Mouse (Mus musculus) midbrain, embryonic 14.5 days (tissue): Measurements from ENCODE around the gene Plk3. TPM values are rescaled to one million over a fixed set of nuclear protein-coding genes. Genes with fewer than 3 reads are reported as not detected.
"Not testable (repeated sequence)": the region's sequence is repeated elsewhere in the genome, so short reads cannot be mapped to it uniquely, and the experiment has no call there.

Experiments
- ATAC-seq: fragments of 200-750 bp; cut with Nextera tagmentation; 2 replicates; pipeline ENCODE4 v1.8.0; 2017; ENCODE audit warnings: moderate number of reproducible peaks, moderate library complexity; ENCODE audit not compliant: low FRiP score, low TSS enrichment
- DNase-seq: peaks from one replicate; pipeline ENCODE4 v3.0.0-alpha.2; 2015
- H3K27ac ChIP-seq: fragments of 300-500 bp; sonication (generic); replicated peaks from 2 replicates; pipeline ENCODE4 v1.5.1; 2014; ENCODE audit warnings: mild to moderate bottlenecking, low read depth, low read length, moderate library complexity
- H3K27me3 ChIP-seq: fragments of 300-500 bp; sonication (generic); 2 replicates; pipeline ENCODE4 v1.6.1; 2014; ENCODE audit warnings: low read length, control low read depth, mixed read lengths; ENCODE audit not compliant: control insufficient read depth, insufficient read depth
- H3K36me3 ChIP-seq: fragments of 300-500 bp; sonication (generic); 2 replicates; pipeline ENCODE4 v1.6.1; 2014; ENCODE audit warnings: low read length, control low read depth; ENCODE audit not compliant: control insufficient read depth, insufficient read depth
- H3K4me1 ChIP-seq: fragments of 300-500 bp; sonication (generic); 2 replicates; pipeline ENCODE4 v1.6.1; 2014; ENCODE audit warnings: mild to moderate bottlenecking, antibody characterized with exemption, low read length, control low read depth; ENCODE audit not compliant: control insufficient read depth, insufficient read depth
- H3K4me2 ChIP-seq: fragments of 300-500 bp; sonication (generic); 2 replicates; pipeline ENCODE4 v1.6.1; 2014; ENCODE audit warnings: mild to moderate bottlenecking, low read length, moderate library complexity
- H3K4me3 ChIP-seq: fragments of 300-500 bp; sonication (generic); replicated peaks from 2 replicates; pipeline ENCODE4 v1.5.1; 2014; ENCODE audit warnings: low read depth, low read length
- H3K9ac ChIP-seq: fragments of 300-500 bp; sonication (generic); replicated peaks from 2 replicates; pipeline ENCODE4 v1.6.1; 2014; ENCODE audit warnings: mild to moderate bottlenecking, low read length, moderate library complexity
- H3K9me3 ChIP-seq: fragments of 300-500 bp; sonication (generic); 2 replicates; pipeline ENCODE4 v1.6.1; 2016; ENCODE audit warnings: low read length, control low read depth, mixed read lengths; ENCODE audit not compliant: control insufficient read depth
- WGBS: fragments of 180-500 bp; shearing (Covaris S2); extraction: QIAGEN DNeasy Blood & Tissue Kit; methylation state at CpG from one replicate; pipeline ENCODE4 v1.1.7; 2014; 5-methylcytosine and 5-hydroxymethylcytosine counted together
- polyA plus RNA-seq: library from polyadenylated mRNA; unstranded; fragments of >200 nt; fragmentation: Nextera tagmentation; extraction: Ambion mirVana; gene quantifications from 2 replicates; pipeline ENCODE4 v1.2.1, GENCODE M21; 2014

Plk3 gene
- polyA plus RNA-seq: 15.7 and 17.5 TPM in 2 replicates

GRCm38 (mm10) chr4:117133817-117134600 lies at the start of gene Plk3:
TSS of gene Plk3 (minus strand) at chr4:117133963.
- no peaks in the 10 kb centered on the region for H3K27me3 ChIP-seq
- peak within 1 kb of the TSS; percentile 78 for H3K27ac ChIP-seq
- H3K4me2 ChIP-seq: peak within 1 kb of the TSS; percentile 86
- peak within 1 kb of the TSS; percentile 82 for H3K9ac ChIP-seq
- ATAC-seq (peak; percentile 90), DNase-seq (peak; percentile 99)
- peaks cover 18% of the 10 kb centered on the region for H3K4me1 ChIP-seq
- H3K36me3 ChIP-seq: peaks cover 11% of the 10 kb centered on the region; the same call in 1 of the 2 replicates
- H3K9me3 ChIP-seq: no peaks in the 10 kb centered on the region
- peak within 1 kb of the TSS; percentile 94 for H3K4me3 ChIP-seq
- 2% methylated on average over 47 of the region's 48 CpGs for WGBS

GRCm38 (mm10) chr4:117182759-117183096 lies 49.0 kb upstream of the Plk3 start:
- H3K9me3 ChIP-seq, H3K27me3 ChIP-seq, DNase-seq, H3K36me3 ChIP-seq: not testable (repeated sequence)
- Histone ChIP-seq H3K9ac (peak overlapping the region; percentile 51; the same call in 1 of the 2 replicates), H3K4me1 (peaks cover 15% of the 10 kb centered on the region), H3K27ac (0 out of 2 replicates have a peak overlapping the region, but pooled peaks have one; percentile 58), H3K4me3 (peak overlapping the region; percentile 38), H3K4me2 (peak overlapping the region; percentile 76)
- peak; percentile 46; the same call in 1 of the 2 replicates for ATAC-seq
- WGBS: 15% methylated on average over 9 of the region's 9 CpGs

DNA sequence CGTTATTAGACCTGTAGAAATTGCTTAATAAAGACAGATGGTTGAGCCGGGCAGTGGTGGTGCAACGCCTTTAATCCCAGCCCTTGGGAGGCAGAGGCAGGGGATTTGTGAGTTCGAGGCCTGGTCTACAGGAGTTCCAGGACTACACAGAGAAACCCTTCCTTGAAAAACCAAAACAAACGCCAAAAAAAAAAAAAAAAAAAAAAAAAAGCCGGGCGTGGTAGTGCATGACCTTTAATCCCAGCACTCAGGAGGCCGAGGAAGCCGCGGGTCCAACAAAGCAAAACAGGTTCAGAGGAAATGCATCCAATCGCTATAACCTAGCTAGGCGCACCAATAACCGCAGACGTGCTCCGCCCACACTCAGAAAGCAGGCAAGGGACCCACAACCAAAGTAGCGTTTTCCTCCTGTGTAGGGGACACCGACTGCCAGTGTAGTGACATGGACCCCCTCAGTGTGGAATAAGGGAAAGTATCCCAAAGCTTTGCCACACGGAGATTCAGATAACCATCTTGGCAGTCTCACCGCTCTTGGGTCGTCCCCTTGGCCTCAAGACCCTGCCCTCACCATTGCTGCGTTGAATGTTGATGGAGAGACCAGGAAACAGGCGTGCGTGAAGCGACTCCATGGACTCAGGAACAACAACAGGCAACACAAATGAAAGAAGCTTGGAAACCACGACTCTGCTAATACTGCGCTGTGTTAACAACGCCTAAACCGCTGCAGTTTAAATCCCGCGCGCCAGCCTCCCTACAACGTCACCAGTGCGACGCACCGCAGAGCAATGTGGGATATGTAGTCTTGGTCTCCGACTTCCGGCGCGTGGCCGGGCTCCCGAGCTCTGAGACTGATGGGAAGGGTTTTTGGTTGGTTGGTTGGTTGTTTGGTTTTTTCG lies 48.3 kb upstream of the Plk3 start, which contains the start of gene Kif2c:
Kif2c (minus strand) TSS at position 777 of the 896 bp plus-strand sequence.
- ATAC-seq (peak; percentile 96), DNase-seq (peak; percentile 97)
- H3K4me1 ChIP-seq: peaks cover 15% of the 10 kb centered on the region
- WGBS: under 1% methylated on average over 42 of the region's 42 CpGs
- peak within 1 kb of the TSS; percentile 38 for H3K4me3 ChIP-seq
- H3K27ac ChIP-seq: 0 out of 2 replicates have a peak within 1 kb of the TSS, but pooled peaks have one; percentile 58
- no peaks in the 10 kb centered on the region; the same call in 1 of the 2 replicates for H3K36me3 ChIP-seq
- H3K27me3 ChIP-seq: no peaks in the 10 kb centered on the region
- H3K4me2 ChIP-seq: peak within 1 kb of the TSS; percentile 76
- H3K9me3 ChIP-seq: no peaks in the 10 kb centered on the region
- peak within 1 kb of the TSS; percentile 51; the same call in 1 of the 2 replicates for H3K9ac ChIP-seq

- Histone ChIP-seq H3K27me3 (no peaks in the 10 kb centered on the region), H3K36me3 (peaks cover 31% of the 10 kb centered on the region), H3K4me2 (no peak overlapping the region), H3K9ac (no peak overlapping the region), H3K27ac (no peak overlapping the region), H3K4me1 (no peaks in the 10 kb centered on the region), H3K4me3 (no peak overlapping the region), H3K9me3 (no peaks in the 10 kb centered on the region)
- 94% methylated on average over 5 of the region's 5 CpGs for WGBS
- DNase-seq (no peak), ATAC-seq (no peak)
Measured at GRCm38 (mm10) chr4:117169936-117170335, 36.2 kb upstream of the Plk3 start.

DNA sequence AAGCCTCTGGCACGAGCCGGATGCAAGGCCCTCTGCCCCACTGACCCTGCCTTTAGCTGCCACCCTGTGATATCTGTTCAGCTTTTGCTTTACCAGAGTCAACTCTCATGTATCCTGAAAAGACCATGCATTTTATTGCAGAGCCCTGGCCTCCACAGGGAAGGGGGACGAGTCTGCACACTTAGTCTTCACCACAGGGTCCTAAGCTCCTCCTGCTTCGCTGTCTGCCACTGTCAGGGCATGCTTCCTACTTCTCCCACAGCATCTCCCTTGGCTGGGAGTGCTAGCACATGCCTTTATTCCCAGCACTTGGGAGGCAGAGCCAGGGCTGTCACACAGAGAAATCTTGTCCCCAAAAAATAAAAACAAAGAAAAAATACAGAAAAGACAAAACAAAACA lies 27.4 kb upstream of the Plk3 start:
- H3K36me3 ChIP-seq: 0 out of 2 replicates have a peak, but pooled peaks cover 12% of the 10 kb centered on the region
- ATAC-seq: no peak
- DNase-seq: peak; percentile 34

GRCm38 (mm10) chr4:117159666-117160065 lies 25.9 kb upstream of the Plk3 start:
- Histone ChIP-seq H3K36me3 (peaks cover 8% of the 10 kb centered on the region; the same call in 1 of the 2 replicates), H3K9ac (no peak overlapping the region), H3K27me3 (no peaks in the 10 kb centered on the region), H3K4me3 (no peak overlapping the region), H3K9me3 (no peaks in the 10 kb centered on the region), H3K27ac (no peak overlapping the region), H3K4me1 (0 out of 2 replicates have a peak, but pooled peaks cover 4% of the 10 kb centered on the region), H3K4me2 (no peak overlapping the region)
- DNase-seq: no peak
- 89% methylated on average over 10 of the region's 10 CpGs for WGBS
- no peak for ATAC-seq

More for the DNA sequence above, 27.4 kb upstream of the Plk3 start:
- Histone ChIP-seq H3K9ac (no peak overlapping the region; the same call in 1 of the 2 replicates), H3K9me3 (no peaks in the 10 kb centered on the region), H3K4me1 (no peaks in the 10 kb centered on the region), H3K27me3 (no peaks in the 10 kb centered on the region), H3K4me2 (no peak overlapping the region), H3K4me3 (no peak overlapping the region), H3K27ac (no peak overlapping the region)
- WGBS: 75% methylated on average over 4 of the region's 4 CpGs

DNA sequence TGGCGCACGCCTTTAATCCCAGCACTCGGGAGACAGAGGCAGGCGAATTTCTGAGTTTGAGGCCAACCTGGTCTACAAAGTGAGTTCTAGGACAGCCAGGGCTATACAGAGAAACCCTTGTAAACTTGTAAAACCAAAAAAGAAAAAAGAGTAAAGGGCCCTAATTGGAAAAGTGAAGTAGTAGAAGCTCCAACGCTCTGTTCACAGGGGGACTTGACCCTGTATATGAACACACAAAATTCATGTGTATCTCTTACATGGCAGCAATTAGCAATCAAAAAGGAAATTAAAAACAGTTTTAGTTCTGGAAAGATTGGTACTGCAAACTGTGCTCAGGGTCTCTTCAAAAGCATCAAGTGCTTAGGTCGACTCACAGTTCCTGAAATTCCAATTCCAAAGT lies 22.6 kb upstream of the Plk3 start:
- DNase-seq: no peak
- H3K9ac ChIP-seq: no peak overlapping the region
- 31% methylated on average over 6 of the region's 6 CpGs for WGBS
- H3K4me3 ChIP-seq: peak overlapping the region; percentile 96
- H3K36me3 ChIP-seq: peaks cover 37% of the 10 kb centered on the region
- 0 out of 2 replicates have a peak, but pooled peaks cover 4% of the 10 kb centered on the region for H3K4me1 ChIP-seq
- H3K27ac ChIP-seq: peak overlapping the region; percentile 93; the same call in 1 of the 2 replicates
- H3K27me3 ChIP-seq: no peaks in the 10 kb centered on the region
- H3K4me2 ChIP-seq: peak overlapping the region; percentile 96
- ATAC-seq: no peak
- H3K9me3 ChIP-seq: no peaks in the 10 kb centered on the region

GRCm38 (mm10) chr4:117155792-117156355 lies 22.1 kb upstream of the Plk3 start, which contains the start of gene Rps8:
TSS of gene Rps8 (minus strand) at chr4:117156243.
- Histone ChIP-seq H3K27ac (peak within 1 kb of the TSS; percentile 93), H3K4me2 (peak within 1 kb of the TSS; percentile 96), H3K4me3 (peak within 1 kb of the TSS; percentile 96), H3K4me1 (0 out of 2 replicates have a peak, but pooled peaks cover 4% of the 10 kb centered on the region), H3K36me3 (peaks cover 42% of the 10 kb centered on the region), H3K9me3 (no peaks in the 10 kb centered on the region), H3K9ac (peak within 1 kb of the TSS; percentile 95), H3K27me3 (no peaks in the 10 kb centered on the region)
- DNase-seq: peak; percentile 95
- ATAC-seq: peak; percentile 91
- WGBS: under 1% methylated on average over 52 of the region's 52 CpGs
